Mouse (Mus musculus): ENCODE data around the gene Mroh3.

Mroh3 gene

GRCm38 (mm10) chr1:136227870-136228269 lies 15.2 kb upstream of the Mroh3 start:
- DNase-seq = peak; percentile 39

GRCm38 (mm10) chr1:136226626-136227025 lies 14.0 kb upstream of the Mroh3 start:
- DNase-seq = no peak

GRCm38 (mm10) chr1:136225846-136226245 lies 13.2 kb upstream of the Mroh3 start:
- no peak for DNase-seq

- DNase-seq = no peak
Measured at GRCm38 (mm10) chr1:136223758-136224342, 11.2 kb upstream of the Mroh3 start.

GRCm38 (mm10) chr1:136222386-136222785 lies 9.8 kb upstream of the Mroh3 start:
- no peak for DNase-seq

- peak; percentile 44 for DNase-seq
Measured at GRCm38 (mm10) chr1:136220037-136220871, 7.6 kb upstream of the Mroh3 start.

GRCm38 (mm10) chr1:136214304-136214703 lies 1.7 kb upstream of the Mroh3 start:
- no peak for DNase-seq

GRCm38 (mm10) chr1:136190033-136190432 lies 22.6 kb downstream of the Mroh3 start:
- no peak for DNase-seq

GRCm38 (mm10) chr1:136179511-136180001 lies 33.1 kb downstream of the Mroh3 start:
- DNase-seq = no peak

GRCm38 (mm10) chr1:136178741-136179140 lies 33.9 kb downstream of the Mroh3 start:
- DNase-seq = peak; percentile 75

- DNase-seq = peak; percentile 63
Measured at GRCm38 (mm10) chr1:136177085-136177484, 35.5 kb downstream of the Mroh3 start.

- peak; percentile 63 for DNase-seq
Measured at GRCm38 (mm10) chr1:136175183-136175582, 37.4 kb downstream of the Mroh3 start.

- peak; percentile 41 for DNase-seq
Measured at GRCm38 (mm10) chr1:136174101-136174606, 38.5 kb downstream of the Mroh3 start.

GRCm38 (mm10) chr1:136172696-136173095 lies 39.9 kb downstream of the Mroh3 start:
- DNase-seq = no peak

GRCm38 (mm10) chr1:136170109-136170508 lies 42.5 kb downstream of the Mroh3 start:
- peak; percentile 86 for DNase-seq

- peak; percentile 43 for DNase-seq
Measured at GRCm38 (mm10) chr1:136167657-136168056, 45.0 kb downstream of the Mroh3 start.

GRCm38 (mm10) chr1:136165436-136165835 lies 47.2 kb downstream of the Mroh3 start:
- DNase-seq = no peak

- DNase-seq = no peak
Measured at GRCm38 (mm10) chr1:136161333-136161921, 51.2 kb downstream of the Mroh3 start.

GRCm38 (mm10) chr1:136160930-136161329 lies 51.7 kb downstream of the Mroh3 start:
- no peak for DNase-seq

GRCm38 (mm10) chr1:136160297-136160696 lies 52.3 kb downstream of the Mroh3 start:
- DNase-seq = no peak

GRCm38 (mm10) chr1:136159830-136160229 lies 52.8 kb downstream of the Mroh3 start:
- no peak for DNase-seq

- no peak for DNase-seq
Measured at GRCm38 (mm10) chr1:136156951-136157350, 55.7 kb downstream of the Mroh3 start.

- no peak for DNase-seq
Measured at GRCm38 (mm10) chr1:136156304-136156703, 56.3 kb downstream of the Mroh3 start.

- DNase-seq = no peak
Measured at GRCm38 (mm10) chr1:136151371-136151770, 61.3 kb downstream of the Mroh3 start.

Data from lung, postnatal 10 days (tissue).